Mouse (Mus musculus) liver, embryonic 11.5 days (tissue): Measurements from ENCODE around the gene Tbc1d17. TPM values are rescaled to one million over a fixed set of nuclear protein-coding genes. Genes with fewer than 3 reads are reported as not detected.

Experiments
- ATAC-seq: fragments of 200-750 bp; cut with Nextera tagmentation; replicated peaks from 2 replicates; pipeline ENCODE4 v1.8.0; 2017; ENCODE audit warnings: moderate number of reproducible peaks, mild to moderate bottlenecking, moderate TSS enrichment, moderate library complexity; ENCODE audit not compliant: low FRiP score
- DNase-seq: peaks from one replicate; pipeline ENCODE4 v3.0.0-alpha.2; 2017; ENCODE audit warnings: low spot score
- H3K27ac ChIP-seq: fragments of 300-500 bp; sonication (generic); 2 replicates; pipeline ENCODE4 v1.5.1; 2014; ENCODE audit warnings: mild to moderate bottlenecking, low read depth, low read length, control low read depth
- H3K27me3 ChIP-seq: fragments of 300-500 bp; sonication (generic); replicated peaks from 2 replicates; pipeline ENCODE4 v1.6.1; 2014; ENCODE audit warnings: low read length, mixed read lengths; ENCODE audit not compliant: control insufficient read depth, insufficient read depth
- H3K36me3 ChIP-seq: fragments of 300-500 bp; sonication (generic); 2 replicates; pipeline ENCODE4 v1.6.1; 2014; ENCODE audit warnings: mild to moderate bottlenecking, low read length, moderate library complexity, mixed read lengths; ENCODE audit not compliant: control insufficient read depth, insufficient read depth
- H3K4me1 ChIP-seq: fragments of 300-500 bp; sonication (generic); replicated peaks from 2 replicates; pipeline ENCODE4 v1.6.1; 2014; ENCODE audit warnings: low read length, mixed read lengths; ENCODE audit not compliant: control insufficient read depth, insufficient read depth
- H3K4me2 ChIP-seq: fragments of 300-500 bp; sonication (generic); 2 replicates; pipeline ENCODE4 v1.6.1; 2014; ENCODE audit warnings: mild to moderate bottlenecking, control low read depth, moderate library complexity
- H3K4me3 ChIP-seq: fragments of 300-500 bp; sonication (generic); 2 replicates; pipeline ENCODE4 v1.5.1; 2014; ENCODE audit warnings: low read depth, low read length, control low read depth
- H3K9ac ChIP-seq: fragments of 300-500 bp; sonication (generic); 2 replicates; pipeline ENCODE4 v1.6.1; 2014; ENCODE audit warnings: low read depth, low read length, control low read depth
- H3K9me3 ChIP-seq: fragments of 300-500 bp; sonication (generic); 2 replicates; pipeline ENCODE4 v1.6.1; 2016; ENCODE audit warnings: low read length, inconsistent platforms, mixed read lengths; ENCODE audit not compliant: control insufficient read depth
- WGBS: fragments of 180-500 bp; shearing (Covaris S2); extraction: QIAGEN DNeasy Blood & Tissue Kit; methylation state at CpG from one replicate; pipeline ENCODE4 v1.1.7; 2014; 5-methylcytosine and 5-hydroxymethylcytosine counted together
- polyA plus RNA-seq: library from polyadenylated mRNA; unstranded; fragments of >200 nt; fragmentation: Nextera tagmentation; extraction: Ambion mirVana; gene quantifications from 2 replicates; pipeline ENCODE4 v1.2.1, GENCODE M21; 2014

The Tbc1d17 gene
- polyA plus RNA-seq, 1 experiment from 2014 or later, result 53.3 TPM

DNA sequence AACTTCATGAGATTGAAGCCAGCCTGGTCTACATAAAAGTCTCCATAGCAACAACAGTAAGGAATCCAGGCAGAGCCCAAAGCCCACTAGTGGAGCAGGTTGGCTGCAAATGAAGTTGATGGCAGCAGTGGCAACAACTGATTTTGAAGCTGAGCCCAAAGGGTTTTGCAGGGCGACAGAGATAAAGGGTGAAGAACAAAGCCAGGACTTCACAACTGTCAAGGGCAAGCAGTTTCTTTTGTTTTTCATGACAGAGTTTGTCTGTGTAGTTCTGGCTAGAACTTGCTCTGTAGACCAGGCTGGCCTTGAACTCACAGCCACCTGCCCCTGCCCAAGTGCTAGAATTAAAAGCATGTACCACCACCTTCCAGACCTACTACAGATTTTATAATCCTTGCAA, 22.3 kb upstream of the Tbc1d17 start:
- Histone ChIP-seq H3K9ac (no peak overlapping the region), H3K4me3 (no peak overlapping the region), H3K4me2 (no peak overlapping the region), H3K27me3 (no peaks in the 10 kb centered on the region), H3K9me3 (no peaks in the 10 kb centered on the region), H3K4me1 (peaks cover 29% of the 10 kb centered on the region), H3K27ac (no peak overlapping the region), H3K36me3 (peaks cover under 1% of the 10 kb centered on the region; the same call in 1 of the 2 replicates)
- no peak for DNase-seq
- 72% methylated on average over 1 of the region's 1 CpGs for WGBS
- no peak for ATAC-seq

GRCm38 (mm10) chr7:44870614-44871013, 21.7 kb upstream of the Tbc1d17 start:
- H3K27me3 ChIP-seq, result no peaks in the 10 kb centered on the region

DNA sequence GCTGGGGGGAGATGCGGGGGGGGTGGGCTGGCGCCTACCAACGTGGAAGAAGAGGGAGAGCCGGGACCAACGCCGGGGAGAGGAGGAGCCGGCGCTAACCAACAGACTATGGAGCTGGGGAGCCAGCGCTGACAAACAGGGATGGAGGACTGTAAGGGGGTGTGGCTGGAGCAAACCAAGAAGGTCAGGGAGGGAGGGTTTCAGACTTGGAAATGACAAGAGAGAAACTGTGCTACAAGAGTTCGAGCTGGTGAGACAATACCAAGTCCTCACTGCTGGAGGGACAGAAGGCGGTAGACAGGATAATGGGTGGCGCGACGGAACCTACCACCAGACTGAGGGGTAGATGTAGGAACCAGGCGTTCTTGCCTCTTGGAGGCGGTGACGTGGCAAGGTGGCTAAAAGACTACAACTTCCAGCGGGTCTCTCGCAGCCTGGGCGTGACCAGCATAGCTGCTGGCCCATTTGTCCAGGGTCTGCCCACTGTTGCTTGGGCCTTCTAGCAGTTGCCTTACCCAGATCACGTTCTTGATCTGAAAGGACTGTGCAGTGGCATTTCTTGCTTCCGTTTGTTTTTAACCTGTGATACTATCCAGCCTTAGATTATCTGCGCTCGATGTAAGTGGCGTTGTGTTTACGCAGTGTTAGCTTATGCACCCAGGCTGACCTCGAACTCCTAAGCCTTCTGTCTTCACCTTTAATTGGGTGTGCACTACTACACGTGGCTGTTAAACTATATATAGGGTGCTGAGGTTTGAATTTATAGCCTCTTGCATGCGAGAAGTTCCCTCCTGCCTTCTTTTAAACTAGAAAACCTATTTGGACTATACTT, 21.0 kb upstream of the Tbc1d17 start, which contains the start of gene Ptov1:
Ptov1 (minus strand) TSS at position 92 of the 832 bp plus-strand sequence.
- 10% methylated on average over 29 of the region's 29 CpGs for WGBS
- DNase-seq, result peak; percentile 87
- H3K4me1 ChIP-seq, result peaks cover 36% of the 10 kb centered on the region

More at GRCm38 (mm10) chr7:44870614-44871013, 21.7 kb upstream of the Tbc1d17 start:
- 80% methylated on average over 6 of the region's 6 CpGs for WGBS
- Histone ChIP-seq H3K36me3 (peaks cover 3% of the 10 kb centered on the region; the same call in 1 of the 2 replicates), H3K4me3 (peak overlapping the region; percentile 94), H3K27ac (peak overlapping the region; percentile 99), H3K4me2 (peak overlapping the region; percentile 91), H3K9ac (peak overlapping the region; percentile 97), H3K9me3 (no peaks in the 10 kb centered on the region), H3K4me1 (peaks cover 34% of the 10 kb centered on the region)
- ATAC-seq (no peak), DNase-seq (no peak)

GRCm38 (mm10) chr7:44868919-44869696, 20.2 kb upstream of the Tbc1d17 start:
- peak overlapping the region; percentile 94 for H3K4me3 ChIP-seq
- H3K27ac ChIP-seq, result peak overlapping the region; percentile 99
- DNase-seq (peak; percentile 76), ATAC-seq (peak; percentile 49)
- H3K9me3 ChIP-seq, result no peaks in the 10 kb centered on the region
- peak overlapping the region; percentile 91 for H3K4me2 ChIP-seq
- H3K9ac ChIP-seq, result peak overlapping the region; percentile 97
- peaks cover 17% of the 10 kb centered on the region for H3K36me3 ChIP-seq
- peaks cover 36% of the 10 kb centered on the region for H3K4me1 ChIP-seq
- H3K27me3 ChIP-seq, result no peaks in the 10 kb centered on the region
- under 1% methylated on average over 102 of the region's 108 CpGs for WGBS

More for the DNA sequence above, 21.0 kb upstream of the Tbc1d17 start, which contains the start of gene Ptov1:
- peak within 1 kb of the TSS; percentile 97 for H3K9ac ChIP-seq
- peak within 1 kb of the TSS; percentile 99 for H3K27ac ChIP-seq
- peaks cover 9% of the 10 kb centered on the region; the same call in 1 of the 2 replicates for H3K36me3 ChIP-seq
- H3K4me3 ChIP-seq, result peak within 1 kb of the TSS; percentile 94
- no peaks in the 10 kb centered on the region for H3K9me3 ChIP-seq
- peak within 1 kb of the TSS; percentile 91 for H3K4me2 ChIP-seq
- ATAC-seq, result peak; percentile 87
- no peaks in the 10 kb centered on the region for H3K27me3 ChIP-seq

DNA sequence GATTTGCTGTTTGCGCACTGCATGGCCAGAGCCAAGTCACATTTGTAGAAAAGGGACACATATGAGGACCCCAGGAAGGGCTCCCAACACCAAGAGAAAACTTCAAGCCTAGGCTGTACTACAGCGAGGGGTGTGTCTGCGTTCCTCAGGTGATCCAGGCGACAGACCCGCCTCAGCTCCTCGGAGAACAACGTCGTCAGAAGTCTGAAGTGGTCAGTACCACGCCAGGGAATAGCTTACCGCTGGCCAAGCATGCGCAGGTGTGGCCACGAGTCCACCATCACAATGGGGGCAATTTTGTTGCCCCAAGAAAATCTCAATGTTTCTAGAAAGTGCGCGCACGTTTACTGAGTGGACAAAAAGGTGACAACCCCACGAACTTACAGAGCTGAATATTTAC, 19.6 kb upstream of the Tbc1d17 start:
- H3K4me2 ChIP-seq, result peak overlapping the region; percentile 91
- peak overlapping the region; percentile 99; the same call in 1 of the 2 replicates for H3K27ac ChIP-seq
- 14% methylated on average over 16 of the region's 16 CpGs for WGBS
- ATAC-seq, result no peak
- peaks cover 24% of the 10 kb centered on the region for H3K36me3 ChIP-seq
- peak overlapping the region; percentile 94 for H3K4me3 ChIP-seq
- no peaks in the 10 kb centered on the region for H3K9me3 ChIP-seq
- peaks cover 36% of the 10 kb centered on the region for H3K4me1 ChIP-seq
- peak overlapping the region; percentile 97 for H3K9ac ChIP-seq
- DNase-seq, result no peak
- no peaks in the 10 kb centered on the region for H3K27me3 ChIP-seq

- DNase-seq (no peak), ATAC-seq (no peak)
- H3K27me3 ChIP-seq, result no peaks in the 10 kb centered on the region
- H3K9me3 ChIP-seq, result no peaks in the 10 kb centered on the region
- peaks cover 36% of the 10 kb centered on the region for H3K4me1 ChIP-seq
- 0 out of 2 replicates have a peak overlapping the region, but pooled peaks have one; percentile 97 for H3K9ac ChIP-seq
- H3K27ac ChIP-seq, result no peak overlapping the region
- peak overlapping the region; percentile 91 for H3K4me2 ChIP-seq
- peaks cover 30% of the 10 kb centered on the region for H3K36me3 ChIP-seq
- peak overlapping the region; percentile 94 for H3K4me3 ChIP-seq
- 66% methylated on average over 9 of the region's 9 CpGs for WGBS
Measured at GRCm38 (mm10) chr7:44867802-44868201, 18.9 kb upstream of the Tbc1d17 start.

DNA sequence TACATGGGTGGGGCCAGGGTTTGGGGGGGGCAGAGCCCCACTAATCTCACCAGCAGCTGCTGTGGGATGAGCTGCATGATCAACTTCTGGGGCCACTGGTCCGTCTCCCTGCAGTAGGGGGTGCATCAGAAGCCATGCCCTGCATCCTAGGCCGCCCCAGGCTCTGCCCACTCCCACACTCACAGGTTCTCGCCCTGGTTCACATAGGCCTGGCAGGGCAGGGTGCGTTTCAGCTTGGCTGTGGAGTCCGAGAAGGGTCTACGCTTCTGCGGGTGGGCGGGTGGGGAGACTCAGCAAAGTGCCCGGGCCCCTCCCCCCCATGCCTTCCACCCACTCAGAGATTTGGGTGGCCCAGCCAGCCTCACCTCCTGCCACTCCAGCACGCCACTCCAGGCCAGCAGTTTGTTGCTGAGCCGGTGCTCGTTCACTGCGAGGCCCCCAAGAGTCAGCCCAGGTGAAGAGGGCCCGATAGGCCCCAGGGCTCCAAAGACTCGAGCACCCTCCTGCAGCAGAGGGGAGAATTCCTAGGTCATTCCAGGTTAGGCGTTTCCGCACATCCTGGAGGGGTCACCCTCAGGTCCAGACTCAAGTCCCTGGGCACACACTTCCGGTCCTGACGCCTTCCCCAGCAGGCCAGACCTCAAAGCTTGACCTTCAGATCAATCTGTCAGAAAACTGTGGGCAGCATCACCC, 18.3 kb upstream of the Tbc1d17 start:
- DNase-seq, result no peak
- Histone ChIP-seq H3K4me2 (peak overlapping the region; percentile 91), H3K27ac (no peak overlapping the region), H3K36me3 (peaks cover 35% of the 10 kb centered on the region), H3K27me3 (no peaks in the 10 kb centered on the region), H3K4me3 (peak overlapping the region; percentile 94), H3K9ac (no peak overlapping the region), H3K4me1 (peaks cover 36% of the 10 kb centered on the region), H3K9me3 (no peaks in the 10 kb centered on the region)
- 78% methylated on average over 19 of the region's 19 CpGs for WGBS
- no peak for ATAC-seq
